Comparison of ENCODE assay signal across 9 mouse cellular contexts in genomic region chr7:51979271-51979670, GRCm38 (mm10). TPM values are rescaled to one million over a fixed set of nuclear protein-coding genes. Genes with fewer than 3 reads are reported as not detected.
DNase-seq lines count a peak whose midpoint lies in the region.
"Had no signal": no experiment of that assay in that cellular context is flagged by ENCODE, and none has a peak within 500 bp of the region (broad histone marks: within the 10 kb centered on the region; RNA-seq: fewer than 3 reads in every experiment).

No protein-coding gene starts in this region.

- intact Hi-C loops in heart, postnatal 36 days (cut with DNase I), result no loop called here

- peak; percentile 14 for DNase-seq in heart, postnatal 4 days
- no peak for DNase-seq in heart, postnatal 36 days
- peak; percentile 12 for DNase-seq in thymus, postnatal 0 days (ENCODE audit: low spot score)
- no peak for DNase-seq in thymus, postnatal 36 days
- DNase-seq in embryo, embryonic 10.5 days (ENCODE audit: low spot score), result peak; percentile 50
- no peak for DNase-seq in right cerebral cortex, adult 18-20 months
- DNase-seq in spleen, postnatal 36 days (ENCODE audit: low spot score in 2 of 2), result no peak

RNA-seq across cellular contexts. Expression of gene Svip, which starts 26.5 kb away (rescaled TPM):
- 1 to 10 TPM; 7.8 to 9.2 TPM for total RNA-seq in heart, postnatal 4 days (2021)
- total RNA-seq in heart, postnatal 36 days (2021), result 10 to 100 TPM; 23.3 to 23.9 TPM
- 1.6 and 1.8 TPM in 2 replicates for polyA plus RNA-seq in thymus, postnatal 0 days (2015; fragmentation: Nextera tagmentation; extraction: Ambion mirVana)

RNA-seq across cellular contexts. Expression of gene 1700015G11Rik, which starts 36.3 kb away (rescaled TPM):
- not detected for total RNA-seq in heart, postnatal 4 days (2021)
- total RNA-seq in heart, postnatal 36 days (2021), result not detected
- polyA plus RNA-seq in thymus, postnatal 0 days (2015; fragmentation: Nextera tagmentation; extraction: Ambion mirVana), result 0.57 TPM in 1 of 2 replicates, not detected in the other
- total RNA-seq: gastrocnemius, postnatal 4 days had no signal
- polyA plus RNA-seq: stomach, embryonic 14.5 days had no signal

Comparison
In these comparisons a context has a peak if more than half of its experiments do, and no peak if none do; other contexts are left out.
1. DNase-seq: peak in heart, postnatal 4 days (single experiment), thymus, postnatal 0 days (single experiment) and embryo, embryonic 10.5 days (single experiment); none in heart, postnatal 36 days (0 of 2), thymus, postnatal 36 days (0 of 2), right cerebral cortex, adult 18-20 months (single experiment) and spleen, postnatal 36 days (0 of 2).